Mouse (Mus musculus) heart, postnatal 0 days (tissue): ENCODE results near the gene Ahcyl2. TPM values are rescaled to one million over a fixed set of nuclear protein-coding genes. Genes with fewer than 3 reads are reported as not detected.

Experiments used
- ATAC-seq: fragments of 200-750 bp; cut with Nextera tagmentation; 2 replicates; pipeline ENCODE4 v1.8.0; 2017; ENCODE audit warnings: low read depth, moderate number of reproducible peaks, moderate library complexity; ENCODE audit not compliant: insufficient read depth
- DNase-seq: peaks from one replicate; pipeline ENCODE4 v3.0.0-alpha.2; 2016; ENCODE audit warnings: low spot score
- H3K27ac ChIP-seq: fragments of 300-500 bp; sonication (generic); 2 replicates; pipeline ENCODE4 v1.5.1; 2014; ENCODE audit warnings: low read depth, mild to moderate bottlenecking
- H3K27me3 ChIP-seq: fragments of 300-500 bp; sonication (generic); 2 replicates; pipeline ENCODE4 v1.6.1; 2014; ENCODE audit warnings: low read length, mixed read lengths; ENCODE audit not compliant: control insufficient read depth, insufficient read depth
- H3K36me3 ChIP-seq: fragments of 300-500 bp; sonication (generic); replicated peaks from 2 replicates; pipeline ENCODE4 v1.6.1; 2014; ENCODE audit warnings: low read length, mixed read lengths; ENCODE audit not compliant: control insufficient read depth, insufficient read depth
- H3K4me1 ChIP-seq: fragments of 300-500 bp; sonication (generic); 2 replicates; pipeline ENCODE4 v1.6.1; 2014; ENCODE audit warnings: antibody characterized with exemption; ENCODE audit not compliant: control insufficient read depth, insufficient read depth
- H3K4me2 ChIP-seq: fragments of 300-500 bp; sonication (generic); 2 replicates; pipeline ENCODE4 v1.6.1; 2014; ENCODE audit warnings: low read depth, mild to moderate bottlenecking, low read length, moderate library complexity
- H3K4me3 ChIP-seq: fragments of 300-500 bp; sonication (generic); 2 replicates; pipeline ENCODE4 v1.5.1; 2014; ENCODE audit warnings: low read depth, low read length
- H3K9ac ChIP-seq: fragments of 300-500 bp; sonication (generic); replicated peaks from 2 replicates; pipeline ENCODE4 v1.6.1; 2014; ENCODE audit warnings: low read depth, low read length, mixed read lengths
- H3K9me3 ChIP-seq: fragments of 300-500 bp; sonication (generic); replicated peaks from 2 replicates; pipeline ENCODE4 v1.6.1; 2016; ENCODE audit warnings: low read length; ENCODE audit not compliant: control insufficient read depth
- CTCF ChIP-seq: IDR thresholded peaks from 2 replicates; pipeline ENCODE4 v1.5.1; 2016; ENCODE audit warnings: antibody characterized with exemption, control low read depth, low read depth
- EP300 ChIP-seq: IDR thresholded peaks from 2 replicates; pipeline ENCODE4 v1.6.1; 2016; ENCODE audit warnings: antibody characterized with exemption, low read depth
- WGBS: fragments of 180-500 bp; shearing (Covaris S2); extraction: QIAGEN DNeasy Blood & Tissue Kit; methylation state at CpG from one replicate; pipeline ENCODE4 v1.1.7; 2014; 5-methylcytosine and 5-hydroxymethylcytosine counted together
- polyA plus RNA-seq: library from polyadenylated mRNA; unstranded; fragments of >200 nt; fragmentation: Nextera tagmentation; extraction: Ambion mirVana; gene quantifications from 2 replicates; pipeline ENCODE4 v1.2.1, GENCODE M21; 2015
- total RNA-seq: library from RNA; depleted of rRNA; stranded (reverse); fragments of >200 nt; gene quantifications from 2 replicates; pipeline ENCODE4 v1.2.3, GENCODE M21; 2014; ENCODE audit warnings: low replicate concordance; rRNA removed

The Ahcyl2 gene
- total and polyA plus RNA-seq, 2 experiments from 2014 or later: 3.4 to 31.6 TPM

GRCm38 (mm10) chr6:29947823-29948222 lies 180.0 kb downstream of the Ahcyl2 start:
- Histone ChIP-seq H3K9ac (no peak overlapping the region), H3K27me3 (no peaks in the 10 kb centered on the region), H3K27ac (no peak overlapping the region), H3K4me3 (no peak overlapping the region), H3K4me2 (no peak overlapping the region), H3K9me3 (no peaks in the 10 kb centered on the region), H3K4me1 (no peaks in the 10 kb centered on the region), H3K36me3 (peaks cover 42% of the 10 kb centered on the region)
- 61% methylated on average over 6 of the region's 6 CpGs for WGBS
- ATAC-seq (no peak), DNase-seq (no peak)
- TF ChIP-seq EP300: no peak
- TF ChIP-seq CTCF: no peak

- no peak overlapping the region for H3K9ac ChIP-seq
- no peak for DNase-seq
- no peak for ATAC-seq
Measured at GRCm38 (mm10) chr6:29956749-29957148, 188.9 kb downstream of the Ahcyl2 start.

GRCm38 (mm10) chr6:29958669-29959068 lies 190.9 kb downstream of the Ahcyl2 start:
- Histone ChIP-seq H3K27me3 (no peaks in the 10 kb centered on the region), H3K4me3 (no peak overlapping the region), H3K36me3 (peaks cover 35% of the 10 kb centered on the region), H3K9me3 (no peaks in the 10 kb centered on the region), H3K27ac (no peak overlapping the region), H3K4me2 (no peak overlapping the region), H3K9ac (no peak overlapping the region), H3K4me1 (no peaks in the 10 kb centered on the region; the same call in 1 of the 2 replicates)
- DNase-seq (no peak), ATAC-seq (no peak)
- no peak for TF ChIP-seq EP300
- TF ChIP-seq CTCF: no peak
- 83% methylated on average over 3 of the region's 3 CpGs for WGBS

More at GRCm38 (mm10) chr6:29956749-29957148, 188.9 kb downstream of the Ahcyl2 start:
- Histone ChIP-seq H3K4me1 (no peaks in the 10 kb centered on the region), H3K9me3 (no peaks in the 10 kb centered on the region), H3K36me3 (peaks cover 42% of the 10 kb centered on the region), H3K27me3 (no peaks in the 10 kb centered on the region), H3K4me2 (no peak overlapping the region), H3K27ac (no peak overlapping the region), H3K4me3 (no peak overlapping the region)
- 43% methylated on average over 4 of the region's 4 CpGs for WGBS
- no peak for TF ChIP-seq EP300
- TF ChIP-seq CTCF: no peak

GRCm38 (mm10) chr6:29961081-29961480 lies 193.3 kb downstream of the Ahcyl2 start:
- Histone ChIP-seq H3K9ac (no peak overlapping the region), H3K4me2 (no peak overlapping the region), H3K9me3 (no peaks in the 10 kb centered on the region), H3K4me3 (no peak overlapping the region), H3K4me1 (no peaks in the 10 kb centered on the region; the same call in 1 of the 2 replicates), H3K36me3 (peaks cover 20% of the 10 kb centered on the region), H3K27me3 (no peaks in the 10 kb centered on the region), H3K27ac (no peak overlapping the region)
- TF ChIP-seq EP300: no peak
- TF ChIP-seq CTCF: no peak
- DNase-seq (no peak), ATAC-seq (no peak)
- WGBS: 92% methylated on average over 6 of the region's 6 CpGs

Other genes with a start within 250 kb of the Ahcyl2 start
- 3.5 and 3.6 TPM in 2 replicates for gene Irf5, start 241.4 kb upstream of the Ahcyl2 start, total RNA-seq
- gene Irf5, start 241.4 kb upstream of the Ahcyl2 start, polyA plus RNA-seq: 2.3 and 2.7 TPM in 2 replicates
- 55.1 and 55.5 TPM in 2 replicates for gene Tnpo3, start 158.1 kb upstream of the Ahcyl2 start, total RNA-seq
- gene Tnpo3, start 158.1 kb upstream of the Ahcyl2 start, polyA plus RNA-seq: 35.7 and 37.3 TPM in 2 replicates
- 1.1 and 1.8 TPM in 2 replicates for gene Tspan33, start 73.8 kb upstream of the Ahcyl2 start, total RNA-seq
- 1.3 and 1.6 TPM in 2 replicates for gene Tspan33, start 73.8 kb upstream of the Ahcyl2 start, polyA plus RNA-seq
- gene Smo, start 32.5 kb upstream of the Ahcyl2 start, total RNA-seq: 50.9 and 54.7 TPM in 2 replicates
- gene Smo, start 32.5 kb upstream of the Ahcyl2 start, polyA plus RNA-seq: 6.5 and 7.1 TPM in 2 replicates
- 144 and 168 TPM in 2 replicates for gene Strip2, start 149.0 kb downstream of the Ahcyl2 start, total RNA-seq
- gene Strip2, start 149.0 kb downstream of the Ahcyl2 start, polyA plus RNA-seq: 61.8 and 63.8 TPM in 2 replicates